Mouse (Mus musculus): ENCODE results near the gene Gm6309. TPM values are rescaled to one million over a fixed set of nuclear protein-coding genes. Genes with fewer than 3 reads are reported as not detected.
"Not testable (repeated sequence)": the region's sequence is repeated elsewhere in the genome, so short reads cannot be mapped to it uniquely, and the experiment has no call there.

Gm6309 gene
- polyA plus RNA-seq (2016; fragmentation: Nextera tagmentation; extraction: Ambion mirVana), result not detected in 2 replicates

- H3K4me1 ChIP-seq; H3K27ac ChIP-seq; H3K36me3 ChIP-seq; H3K4me2 ChIP-seq; H3K4me3 ChIP-seq; H3K9ac ChIP-seq; ATAC-seq; H3K9me3 ChIP-seq (replicated peaks); H3K27me3 ChIP-seq (replicated peaks): not testable (repeated sequence)
- WGBS (ENCODE audit: insufficient replicate concordance), result 74% methylated on average over 2 of the region's 2 CpGs
These were observed at the start of gene Gm6309 for GRCm38 (mm10) chr5:146170621-146171020. Gene Gm6309 (minus strand): TSS chr5:146170721.

GRCm38 (mm10) chr5:146205537-146205936 lies 35.0 kb upstream of the Gm6309 start:
- 76% methylated on average over 5 of the region's 5 CpGs for WGBS (ENCODE audit: insufficient replicate concordance)
- peaks cover 82% of the 10 kb centered on the region for H3K36me3 ChIP-seq
- H3K9me3 ChIP-seq (replicated peaks), result 0 out of 2 replicates have a peak, but pooled peaks cover 6% of the 10 kb centered on the region

GRCm38 (mm10) chr5:146203921-146204320 lies 33.4 kb upstream of the Gm6309 start:
- no peak for ATAC-seq
- 0 out of 2 replicates have a peak, but pooled peaks cover 7% of the 10 kb centered on the region for H3K9me3 ChIP-seq (replicated peaks)
- 45% methylated on average over 2 of the region's 2 CpGs for WGBS (ENCODE audit: insufficient replicate concordance)
- H3K27ac ChIP-seq, result no peak overlapping the region
- no peaks in the 10 kb centered on the region for H3K4me1 ChIP-seq
- peaks cover 70% of the 10 kb centered on the region for H3K36me3 ChIP-seq
- no peak overlapping the region for H3K9ac ChIP-seq
- H3K4me3 ChIP-seq, result no peak overlapping the region
- H3K4me2 ChIP-seq, result no peak overlapping the region
- no peaks in the 10 kb centered on the region for H3K27me3 ChIP-seq (replicated peaks)

More at GRCm38 (mm10) chr5:146205537-146205936, 35.0 kb upstream of the Gm6309 start:
- no peaks in the 10 kb centered on the region for H3K4me1 ChIP-seq
- H3K4me3 ChIP-seq, result no peak overlapping the region
- ATAC-seq, result no peak
- no peak overlapping the region for H3K27ac ChIP-seq
- no peak overlapping the region for H3K9ac ChIP-seq
- H3K27me3 ChIP-seq (replicated peaks), result no peaks in the 10 kb centered on the region
- no peak overlapping the region for H3K4me2 ChIP-seq

- Histone ChIP-seq H3K9me3 (replicated peaks) (0 out of 2 replicates have a peak, but pooled peaks cover 7% of the 10 kb centered on the region), H3K4me2 (no peak overlapping the region), H3K27me3 (replicated peaks) (no peaks in the 10 kb centered on the region), H3K36me3 (peaks cover 36% of the 10 kb centered on the region), H3K4me3 (no peak overlapping the region), H3K4me1 (no peaks in the 10 kb centered on the region), H3K9ac (no peak overlapping the region), H3K27ac (no peak overlapping the region)
- ATAC-seq, result no peak
- 91% methylated on average over 6 of the region's 6 CpGs for WGBS (ENCODE audit: insufficient replicate concordance)
These were observed 30.1 kb upstream of the Gm6309 start for GRCm38 (mm10) chr5:146200580-146200979.

- H3K27me3 ChIP-seq (replicated peaks), result no peaks in the 10 kb centered on the region
- H3K9ac ChIP-seq, result no peak overlapping the region
- 0 out of 2 replicates have a peak, but pooled peaks cover 7% of the 10 kb centered on the region for H3K9me3 ChIP-seq (replicated peaks)
- no peak for ATAC-seq
- H3K27ac ChIP-seq, result no peak overlapping the region
- H3K4me1 ChIP-seq, result no peaks in the 10 kb centered on the region
- H3K4me2 ChIP-seq, result no peak overlapping the region
- H3K36me3 ChIP-seq, result peaks cover 26% of the 10 kb centered on the region
- 47% methylated on average over 2 of the region's 2 CpGs for WGBS (ENCODE audit: insufficient replicate concordance)
- no peak overlapping the region for H3K4me3 ChIP-seq
These were observed 29.0 kb upstream of the Gm6309 start for GRCm38 (mm10) chr5:146199540-146199939.

- no peaks in the 10 kb centered on the region for H3K4me1 ChIP-seq
- H3K9ac ChIP-seq, result no peak overlapping the region
- no peak overlapping the region for H3K4me2 ChIP-seq
- 0 out of 2 replicates have a peak, but pooled peaks cover 7% of the 10 kb centered on the region for H3K9me3 ChIP-seq (replicated peaks)
- no peaks in the 10 kb centered on the region for H3K27me3 ChIP-seq (replicated peaks)
- H3K27ac ChIP-seq, result no peak overlapping the region
- peaks cover 21% of the 10 kb centered on the region for H3K36me3 ChIP-seq
- no peak for ATAC-seq
- H3K4me3 ChIP-seq, result no peak overlapping the region
These were observed 28.6 kb upstream of the Gm6309 start for GRCm38 (mm10) chr5:146199073-146199472.

- no peak overlapping the region for H3K4me3 ChIP-seq
- no peak overlapping the region for H3K27ac ChIP-seq
- no peak for ATAC-seq
- WGBS (ENCODE audit: insufficient replicate concordance), result 65% methylated on average over 8 of the region's 8 CpGs
- no peaks in the 10 kb centered on the region for H3K9me3 ChIP-seq (replicated peaks)
- H3K9ac ChIP-seq, result no peak overlapping the region
- H3K27me3 ChIP-seq (replicated peaks), result no peaks in the 10 kb centered on the region
- no peaks in the 10 kb centered on the region for H3K4me1 ChIP-seq
- H3K36me3 ChIP-seq, result no peaks in the 10 kb centered on the region
- no peak overlapping the region for H3K4me2 ChIP-seq
These were observed 22.8 kb upstream of the Gm6309 start for GRCm38 (mm10) chr5:146193360-146193759.

GRCm38 (mm10) chr5:146190501-146191269 lies 20.2 kb upstream of the Gm6309 start:
- Histone ChIP-seq H3K36me3 (no peaks in the 10 kb centered on the region), H3K27ac (no peak overlapping the region), H3K9ac (no peak overlapping the region), H3K27me3 (replicated peaks) (no peaks in the 10 kb centered on the region), H3K4me1 (no peaks in the 10 kb centered on the region), H3K4me2 (no peak overlapping the region), H3K9me3 (replicated peaks) (no peaks in the 10 kb centered on the region), H3K4me3 (no peak overlapping the region)
- 35% methylated on average over 3 of the region's 3 CpGs for WGBS (ENCODE audit: insufficient replicate concordance)
- no peak for ATAC-seq

- no peak overlapping the region for H3K9ac ChIP-seq
- no peak overlapping the region for H3K27ac ChIP-seq
- H3K36me3 ChIP-seq, result no peaks in the 10 kb centered on the region
- H3K4me2 ChIP-seq, result no peak overlapping the region
- no peak overlapping the region for H3K4me3 ChIP-seq
- H3K9me3 ChIP-seq (replicated peaks), result no peaks in the 10 kb centered on the region
- H3K4me1 ChIP-seq, result no peaks in the 10 kb centered on the region
- no peaks in the 10 kb centered on the region for H3K27me3 ChIP-seq (replicated peaks)
- WGBS (ENCODE audit: insufficient replicate concordance), result 39% methylated on average over 4 of the region's 4 CpGs
- no peak for ATAC-seq
These were observed 19.6 kb upstream of the Gm6309 start for GRCm38 (mm10) chr5:146190093-146190492.

GRCm38 (mm10) chr5:146188712-146189111 lies 18.2 kb upstream of the Gm6309 start:
- Histone ChIP-seq H3K9me3 (replicated peaks) (no peaks in the 10 kb centered on the region), H3K4me3 (no peak overlapping the region), H3K27me3 (replicated peaks) (no peaks in the 10 kb centered on the region), H3K27ac (no peak overlapping the region), H3K36me3 (no peaks in the 10 kb centered on the region), H3K4me2 (no peak overlapping the region), H3K4me1 (no peaks in the 10 kb centered on the region), H3K9ac (no peak overlapping the region)
- no peak for ATAC-seq
- 87% methylated on average over 7 of the region's 7 CpGs for WGBS (ENCODE audit: insufficient replicate concordance)

GRCm38 (mm10) chr5:146188144-146188543 lies 17.6 kb upstream of the Gm6309 start:
- 52% methylated on average over 1 of the region's 1 CpGs for WGBS (ENCODE audit: insufficient replicate concordance)
- no peak overlapping the region for H3K9ac ChIP-seq

GRCm38 (mm10) chr5:146187441-146187840 lies 16.9 kb upstream of the Gm6309 start:
- not testable (repeated sequence) for H3K4me3 ChIP-seq; H3K9me3 ChIP-seq (replicated peaks); ATAC-seq; H3K27me3 ChIP-seq (replicated peaks); H3K27ac ChIP-seq; H3K9ac ChIP-seq; H3K4me1 ChIP-seq; H3K36me3 ChIP-seq; H3K4me2 ChIP-seq
- WGBS (ENCODE audit: insufficient replicate concordance), result 10% methylated on average over 5 of the region's 5 CpGs

More at GRCm38 (mm10) chr5:146188144-146188543, 17.6 kb upstream of the Gm6309 start:
- Histone ChIP-seq H3K36me3 (no peaks in the 10 kb centered on the region), H3K4me2 (no peak overlapping the region), H3K9me3 (replicated peaks) (no peaks in the 10 kb centered on the region), H3K4me3 (no peak overlapping the region), H3K4me1 (no peaks in the 10 kb centered on the region), H3K27ac (no peak overlapping the region), H3K27me3 (replicated peaks) (no peaks in the 10 kb centered on the region)
- no peak for ATAC-seq

Data from liver, embryonic 12.5 days (tissue).